Comparison of ENCODE assay signal across 8 mouse cellular contexts in the genomic region with DNA sequence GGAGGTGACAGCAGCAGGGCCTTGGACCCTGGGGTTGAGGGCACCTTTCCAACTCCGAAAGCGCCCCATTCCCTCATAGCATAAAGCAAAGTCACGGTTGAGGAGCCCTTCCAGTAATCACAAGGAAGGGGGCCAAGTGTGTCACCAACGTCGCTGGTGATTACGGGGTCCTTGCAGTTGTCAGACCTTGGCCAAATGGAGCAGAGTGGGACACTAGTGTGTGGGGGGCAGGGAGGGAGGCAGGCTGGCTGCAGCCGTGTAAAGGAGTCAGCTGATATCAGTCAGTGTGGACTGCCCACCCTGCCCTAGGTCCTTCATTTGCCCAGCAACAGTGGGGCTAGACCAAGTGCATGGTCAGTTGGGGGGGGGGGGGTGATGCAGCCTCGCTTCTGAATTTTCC. TPM values are rescaled to one million over a fixed set of nuclear protein-coding genes. Genes with fewer than 3 reads are reported as not detected.
DNase-seq lines count a peak whose midpoint lies in the region; ATAC-seq and TF ChIP-seq lines count a peak whose summit lies in the region.

No protein-coding gene starts in this region.

- peak overlapping the region; percentile 95 for H3K27ac ChIP-seq in left cerebral cortex, adult 2 months
- peak overlapping the region; percentile 36 for H3K27ac ChIP-seq in intestine, embryonic 15.5 days
- H3K27ac ChIP-seq in midbrain, postnatal 0 days (ENCODE audit: low read depth, low read length), result peak overlapping the region; percentile 74; the same call in 1 of the 2 replicates

- peak; percentile 17 for ATAC-seq in erythroblast, adult 5-6 weeks (replicated peaks; ENCODE audit: low FRiP score, poor library complexity, severe bottlenecking)
- ATAC-seq in intestine, embryonic 15.5 days, result peak; percentile 36
- peak; percentile 35 for ATAC-seq in midbrain, postnatal 0 days (ENCODE audit: low FRiP score)

- intact Hi-C loops in left cerebral cortex, adult 2 months (cut with DNase I), result loop anchor here (1.0 kb wide), 1 partner anchor 14 kb away; no protein-coding TSS in a partner anchor
- intact Hi-C loops in gastrocnemius, postnatal 36 days (cut with DNase I), result no loop called here

- H3K4me2 ChIP-seq in intestine, embryonic 15.5 days (replicated peaks), result peak overlapping the region; percentile 79
- H3K4me2 ChIP-seq in midbrain, postnatal 0 days (ENCODE audit: low read depth, low read length, poor library complexity, severe bottlenecking), result peak overlapping the region; percentile 87

- H3K9ac ChIP-seq in intestine, embryonic 15.5 days, result peak overlapping the region; percentile 31; the same call in 1 of the 2 replicates
- no peak overlapping the region for H3K9ac ChIP-seq in midbrain, postnatal 0 days (replicated peaks; ENCODE audit: low read length, poor library complexity, severe bottlenecking)

- TF ChIP-seq CTCF in left cerebral cortex, adult 2 months (IDR thresholded peaks at IDR 0.05), result no peak
- TF ChIP-seq CTCF in midbrain, postnatal 0 days (IDR thresholded peaks at IDR 0.05), result no peak

- H3K27me3 ChIP-seq in intestine, embryonic 15.5 days (replicated peaks), result no peaks in the 10 kb centered on the region
- H3K27me3 ChIP-seq in midbrain, postnatal 0 days (ENCODE audit: insufficient read depth, low read length), result no peaks in the 10 kb centered on the region

- no peaks in the 10 kb centered on the region for H3K9me3 ChIP-seq in intestine, embryonic 15.5 days
- no peaks in the 10 kb centered on the region for H3K9me3 ChIP-seq in midbrain, postnatal 0 days (ENCODE audit: low read length)

- peak overlapping the region; percentile 90 for H3K4me3 ChIP-seq in left cerebral cortex, adult 2 months
- H3K4me3 ChIP-seq in intestine, embryonic 15.5 days (replicated peaks), result peak overlapping the region; percentile 71
- H3K4me3 ChIP-seq in midbrain, postnatal 0 days (ENCODE audit: low read depth, low read length), result peak overlapping the region; percentile 61

- H3K4me1 ChIP-seq in intestine, embryonic 15.5 days (replicated peaks), result peaks cover 36% of the 10 kb centered on the region
- peaks cover 14% of the 10 kb centered on the region for H3K4me1 ChIP-seq in midbrain, postnatal 0 days (ENCODE audit: insufficient read depth, low read length)

- WGBS in intestine, embryonic 15.5 days, result 39% methylated on average over 8 of the region's 8 CpGs
- 39% methylated on average over 8 of the region's 8 CpGs for WGBS in midbrain, postnatal 0 days

- no peak for DNase-seq in left cerebral cortex, adult 2 months (ENCODE audit: extremely low spot score in 1 of 2, low spot score in 2 of 2)
- no peak for DNase-seq in left cerebral cortex, adult 9 months (ENCODE audit: low spot score in 2 of 2)
- peak; percentile 32 for DNase-seq in midbrain, postnatal 0 days (ENCODE audit: low spot score)
- DNase-seq in gastrocnemius, postnatal 36 days, result no peak
- no peak for DNase-seq in thymus, postnatal 36 days
- DNase-seq in yolk sac, embryonic 10.5 days (ENCODE audit: low spot score), result no peak

- peaks cover 42% of the 10 kb centered on the region for H3K36me3 ChIP-seq in intestine, embryonic 15.5 days
- H3K36me3 ChIP-seq in midbrain, postnatal 0 days (ENCODE audit: insufficient read depth, low read length), result peaks cover 47% of the 10 kb centered on the region

RNA-seq across cellular contexts. Expression of a gene that starts 0.4 kb away (rescaled TPM):
- 100 to 1,000 TPM; 734 to 769 TPM for total RNA-seq in left cerebral cortex, adult 2 months (2021)
- 37.3 and 44.3 TPM in 2 replicates for total RNA-seq in erythroblast, adult 5-6 weeks (2015; ENCODE audit: low replicate concordance)
- 30.0 and 31.0 TPM in 2 replicates for total RNA-seq in erythroblast, adult 5-6 weeks (2017; ENCODE audit: low replicate concordance)
- 1,094 and 1,127 TPM in 2 replicates for polyA plus RNA-seq in intestine, embryonic 15.5 days (2015; fragmentation: Nextera tagmentation; extraction: Ambion mirVana)
- 392 and 419 TPM in 2 replicates for total RNA-seq in midbrain, postnatal 0 days (2014; rRNA removed)
- 415 and 480 TPM in 2 replicates for polyA plus RNA-seq in midbrain, postnatal 0 days (2015; fragmentation: Nextera tagmentation; extraction: Ambion mirVana)
- total RNA-seq in gastrocnemius, postnatal 36 days (2021), result 1,000 to 10,000 TPM; 2,608 to 3,105 TPM

RNA-seq across cellular contexts. Expression of a gene that starts 6.0 kb away (rescaled TPM):
- 1 to 10 TPM; 4.4 to 5.4 TPM for total RNA-seq in left cerebral cortex, adult 2 months (2021)
- 0.58 TPM in 1 of 2 replicates, not detected in the other for total RNA-seq in erythroblast, adult 5-6 weeks (2015; ENCODE audit: low replicate concordance)
- 2.6 and 4.3 TPM in 2 replicates for total RNA-seq in erythroblast, adult 5-6 weeks (2017; ENCODE audit: low replicate concordance)
- polyA plus RNA-seq in intestine, embryonic 15.5 days (2015; fragmentation: Nextera tagmentation; extraction: Ambion mirVana), result 16.1 and 16.3 TPM in 2 replicates
- total RNA-seq in midbrain, postnatal 0 days (2014; rRNA removed), result 5.9 and 9.3 TPM in 2 replicates
- polyA plus RNA-seq in midbrain, postnatal 0 days (2015; fragmentation: Nextera tagmentation; extraction: Ambion mirVana), result 10.2 and 10.9 TPM in 2 replicates
- 1 to 10 TPM; 2.3 to 2.5 TPM for total RNA-seq in gastrocnemius, postnatal 36 days (2021)

RNA-seq across cellular contexts. Expression of a gene that starts 14.8 kb away (rescaled TPM):
- total RNA-seq in left cerebral cortex, adult 2 months (2021), result 100 to 1,000 TPM; 184 to 190 TPM
- total RNA-seq in erythroblast, adult 5-6 weeks (2015; ENCODE audit: low replicate concordance), result 10.0 and 34.6 TPM in 2 replicates
- total RNA-seq in erythroblast, adult 5-6 weeks (2017; ENCODE audit: low replicate concordance), result 22.0 and 29.6 TPM in 2 replicates
- polyA plus RNA-seq in intestine, embryonic 15.5 days (2015; fragmentation: Nextera tagmentation; extraction: Ambion mirVana), result 116 and 118 TPM in 2 replicates
- 218 and 219 TPM in 2 replicates for total RNA-seq in midbrain, postnatal 0 days (2014; rRNA removed)
- 201 and 214 TPM in 2 replicates for polyA plus RNA-seq in midbrain, postnatal 0 days (2015; fragmentation: Nextera tagmentation; extraction: Ambion mirVana)
- 10 to 100 TPM; 41.7 to 43.2 TPM for total RNA-seq in gastrocnemius, postnatal 36 days (2021)

RNA-seq across cellular contexts. Expression of a gene that starts 14.9 kb away (rescaled TPM):
- total RNA-seq in left cerebral cortex, adult 2 months (2021), result under 1 TPM; 0.63 to 0.66 TPM
- 65.8 and 68.0 TPM in 2 replicates for total RNA-seq in erythroblast, adult 5-6 weeks (2015; ENCODE audit: low replicate concordance)
- total RNA-seq in erythroblast, adult 5-6 weeks (2017; ENCODE audit: low replicate concordance), result 58.5 and 73.8 TPM in 2 replicates
- polyA plus RNA-seq in intestine, embryonic 15.5 days (2015; fragmentation: Nextera tagmentation; extraction: Ambion mirVana), result 166 and 177 TPM in 2 replicates
- 9.4 and 16.7 TPM in 2 replicates for total RNA-seq in midbrain, postnatal 0 days (2014; rRNA removed)
- polyA plus RNA-seq in midbrain, postnatal 0 days (2015; fragmentation: Nextera tagmentation; extraction: Ambion mirVana), result 15.0 and 16.0 TPM in 2 replicates
- 1 to 10 TPM; 1.5 to 1.8 TPM for total RNA-seq in gastrocnemius, postnatal 36 days (2021)

RNA-seq across cellular contexts. Expression of a gene that starts 25.6 kb away (rescaled TPM):
- total RNA-seq in left cerebral cortex, adult 2 months (2021), result not detected
- not detected in 2 replicates for total RNA-seq in erythroblast, adult 5-6 weeks (2015; ENCODE audit: low replicate concordance)
- not detected in 2 replicates for total RNA-seq in erythroblast, adult 5-6 weeks (2017; ENCODE audit: low replicate concordance)
- 1.2 and 1.3 TPM in 2 replicates for polyA plus RNA-seq in intestine, embryonic 15.5 days (2015; fragmentation: Nextera tagmentation; extraction: Ambion mirVana)
- 0.52 and 0.66 TPM in 2 replicates for total RNA-seq in midbrain, postnatal 0 days (2014; rRNA removed)
- 0.23 and 1.1 TPM in 2 replicates for polyA plus RNA-seq in midbrain, postnatal 0 days (2015; fragmentation: Nextera tagmentation; extraction: Ambion mirVana)
- total RNA-seq in gastrocnemius, postnatal 36 days (2021), result 1 to 10 TPM; 1.2 to 1.6 TPM

Comparison
In these comparisons a context has a peak if more than half of its experiments do, and no peak if none do; other contexts are left out.
1. H3K27ac ChIP-seq: peak in every context shown above with its lines; median percentile 95 in left cerebral cortex, adult 2 months; 74 in midbrain, postnatal 0 days; 36 in intestine, embryonic 15.5 days.